Mouse (Mus musculus): ENCODE measurements around the gene Gm3839.
"Not testable (repeated sequence)": the region's sequence is repeated elsewhere in the genome, so short reads cannot be mapped to it uniquely, and the experiment has no call there.

The Gm3839 gene

GRCm38 (mm10) chr14:11356626-11357025 lies at the start of gene Gm3839:
Gene Gm3839 (minus strand): TSS chr14:11356726.
- in situ Hi-C loops (cut with MseI, MboI), result not testable (repeated sequence)

GRCm38 (mm10) chr14:11405661-11406060 lies 49.1 kb upstream of the Gm3839 start:
- in situ Hi-C loops (cut with MseI, MboI), result no loop called here

- in situ Hi-C loops (cut with MseI, MboI), result no loop called here
Observed at GRCm38 (mm10) chr14:11377846-11378245, 21.3 kb upstream of the Gm3839 start.

GRCm38 (mm10) chr14:11375225-11375624 lies 18.7 kb upstream of the Gm3839 start:
- in situ Hi-C loops (cut with MseI, MboI), result no loop called here

GRCm38 (mm10) chr14:11346086-11346485 lies 10.4 kb downstream of the Gm3839 start:
- in situ Hi-C loops (cut with MseI, MboI), result no loop called here

- in situ Hi-C loops (cut with MseI, MboI), result no loop called here
Observed at GRCm38 (mm10) chr14:11329993-11330392, 26.5 kb downstream of the Gm3839 start.

- in situ Hi-C loops (cut with MseI, MboI), result no loop called here
Observed at GRCm38 (mm10) chr14:11307079-11307478, 49.4 kb downstream of the Gm3839 start.

GRCm38 (mm10) chr14:11287956-11288355 lies 68.6 kb downstream of the Gm3839 start:
- in situ Hi-C loops (cut with MseI, MboI), result not testable (repeated sequence)

GRCm38 (mm10) chr14:11257161-11257705 lies 99.3 kb downstream of the Gm3839 start:
- in situ Hi-C loops (cut with MseI, MboI), result no loop called here

GRCm38 (mm10) chr14:11248053-11248452 lies 108.5 kb downstream of the Gm3839 start:
- in situ Hi-C loops (cut with MseI, MboI), result no loop called here

GRCm38 (mm10) chr14:11244546-11244945 lies 112.0 kb downstream of the Gm3839 start:
- in situ Hi-C loops (cut with MseI, MboI), result no loop called here

- in situ Hi-C loops (cut with MseI, MboI), result no loop called here
Observed at GRCm38 (mm10) chr14:11232086-11232485, 124.4 kb downstream of the Gm3839 start.

All from mouse trophoblast stem cell (cell line).